Mouse (Mus musculus) cortical plate, adult 2 months (tissue): ENCODE results near the gene Cst6.

Experiments
- CTCF ChIP-seq: fragments of 200-500 bp; IDR thresholded peaks from 2 replicates; pipeline ENCODE4 v1.5.1; 2011; ENCODE audit warnings: mild to moderate bottlenecking, control low read depth, low read length; ENCODE audit not compliant: insufficient read depth; ENCODE audit errors: extremely low read depth
- POLR2A ChIP-seq: fragments of 200-500 bp; IDR thresholded peaks from 2 replicates; pipeline ENCODE4 v1.6.1; 2011; ENCODE audit warnings: mild to moderate bottlenecking, low read length, control low read depth; ENCODE audit not compliant: insufficient read depth; ENCODE audit errors: extremely low read depth

DNA sequence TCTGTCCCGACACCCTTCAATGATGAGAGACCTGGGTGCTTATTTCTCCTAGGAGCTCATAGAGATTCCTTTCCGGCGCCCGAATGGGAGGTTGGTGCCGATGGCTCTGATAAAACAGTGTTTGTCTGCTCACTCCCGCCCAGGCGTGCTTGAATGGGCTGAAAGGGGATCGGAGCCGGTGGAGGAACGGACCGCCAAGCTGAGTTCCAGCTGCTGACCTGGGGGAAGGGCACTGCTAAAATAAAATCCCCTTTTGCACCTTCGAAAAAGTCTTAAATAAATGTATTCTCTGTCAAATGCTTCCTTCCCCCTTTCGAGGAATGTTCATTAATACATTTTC lies 53.7 kb downstream of the Cst6 start:
- no peak for TF ChIP-seq CTCF
- no peak for TF ChIP-seq POLR2A
